Mouse (Mus musculus) natural killer cell, adult 2 months (primary cell): Measurements from ENCODE around the gene Ccdc40.

Experiments
- DNase-seq, 2 experiments: peaks; one replicate each; pipeline ENCODE4 v3.0.0; 2022; ENCODE audit warnings: low spot score in 2 of 2

Ccdc40 gene

GRCm38 (mm10) chr11:119208870-119209370, 19.5 kb upstream of the Ccdc40 start:
- DNase-seq = no peak

- no peak for DNase-seq
Measured at GRCm38 (mm10) chr11:119209371-119210025, 18.9 kb upstream of the Ccdc40 start.

GRCm38 (mm10) chr11:119210321-119211100, 17.9 kb upstream of the Ccdc40 start:
- DNase-seq = no peak

DNA sequence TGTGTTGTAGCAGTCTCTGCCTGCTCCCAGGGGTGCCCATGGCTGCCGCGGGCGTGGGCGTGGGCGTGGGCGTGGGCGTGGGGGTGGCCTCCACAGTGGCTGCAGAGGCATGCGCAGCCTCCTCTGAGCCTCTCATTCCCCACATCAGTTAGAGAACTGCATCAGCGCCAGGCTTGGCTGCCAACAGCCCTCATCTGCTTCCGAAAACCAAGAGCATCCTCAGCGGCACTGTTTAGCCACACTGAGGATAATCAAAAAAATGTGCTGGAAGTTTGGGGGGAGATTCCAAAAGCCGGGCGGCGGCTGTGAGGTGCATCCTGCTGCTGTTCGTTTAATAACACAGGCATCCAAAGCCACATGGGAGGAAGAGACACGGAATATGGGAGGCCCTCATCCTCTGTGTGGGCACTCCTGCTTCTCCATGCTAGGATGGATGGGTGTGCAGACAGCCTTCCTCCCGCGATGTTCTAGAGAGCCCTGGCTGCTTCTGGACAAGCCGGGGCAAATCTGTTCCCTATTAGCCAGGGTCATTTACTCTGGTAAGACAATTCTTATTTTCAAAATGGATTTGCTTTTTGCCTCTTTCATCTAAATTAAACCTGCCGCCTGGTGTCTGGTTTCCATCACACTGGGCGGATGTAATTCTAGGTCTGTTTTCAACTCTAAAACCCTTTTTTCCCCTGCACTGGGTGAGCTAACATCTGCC, 16.6 kb upstream of the Ccdc40 start:
- no peak for DNase-seq

- DNase-seq = no peak
Measured at GRCm38 (mm10) chr11:119213166-119213885, 15.0 kb upstream of the Ccdc40 start.

GRCm38 (mm10) chr11:119215038-119215904, 13.1 kb upstream of the Ccdc40 start:
- no peak for DNase-seq

GRCm38 (mm10) chr11:119215905-119216507, 12.4 kb upstream of the Ccdc40 start:
- no peak for DNase-seq

GRCm38 (mm10) chr11:119217861-119218260, 10.5 kb upstream of the Ccdc40 start:
- no peak for DNase-seq

DNA sequence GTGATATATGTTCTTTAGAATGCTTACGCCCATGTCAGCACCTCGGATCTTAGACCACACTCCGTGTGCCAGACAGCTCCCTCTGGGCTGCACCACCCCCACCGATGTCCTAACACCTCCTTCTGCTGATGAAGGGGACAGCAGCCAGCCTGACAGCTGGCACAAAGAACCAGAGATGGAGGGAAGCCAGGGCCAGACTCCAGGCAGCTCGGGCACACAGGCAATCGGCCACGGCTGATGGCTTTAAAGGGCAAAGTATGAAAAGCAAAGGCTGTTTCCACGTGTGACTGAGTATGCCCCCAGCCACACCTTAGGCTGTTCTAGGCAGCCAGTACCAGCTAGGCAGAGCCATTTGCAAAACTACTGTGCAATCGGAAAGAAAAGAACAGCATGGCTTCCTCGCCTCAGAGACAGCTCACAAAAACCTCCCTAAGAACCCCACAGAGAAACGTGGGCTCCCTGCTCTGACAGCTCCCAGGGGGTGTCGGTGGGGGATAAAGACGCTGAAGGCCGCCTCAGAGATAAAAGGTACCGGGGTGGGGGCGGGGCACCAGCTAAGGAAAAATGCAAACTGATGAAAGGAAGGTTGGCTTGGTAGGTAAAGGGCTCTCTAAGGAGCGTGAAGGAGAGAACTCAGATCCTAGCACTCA, 8.4 kb upstream of the Ccdc40 start:
- no peak for DNase-seq

DNA sequence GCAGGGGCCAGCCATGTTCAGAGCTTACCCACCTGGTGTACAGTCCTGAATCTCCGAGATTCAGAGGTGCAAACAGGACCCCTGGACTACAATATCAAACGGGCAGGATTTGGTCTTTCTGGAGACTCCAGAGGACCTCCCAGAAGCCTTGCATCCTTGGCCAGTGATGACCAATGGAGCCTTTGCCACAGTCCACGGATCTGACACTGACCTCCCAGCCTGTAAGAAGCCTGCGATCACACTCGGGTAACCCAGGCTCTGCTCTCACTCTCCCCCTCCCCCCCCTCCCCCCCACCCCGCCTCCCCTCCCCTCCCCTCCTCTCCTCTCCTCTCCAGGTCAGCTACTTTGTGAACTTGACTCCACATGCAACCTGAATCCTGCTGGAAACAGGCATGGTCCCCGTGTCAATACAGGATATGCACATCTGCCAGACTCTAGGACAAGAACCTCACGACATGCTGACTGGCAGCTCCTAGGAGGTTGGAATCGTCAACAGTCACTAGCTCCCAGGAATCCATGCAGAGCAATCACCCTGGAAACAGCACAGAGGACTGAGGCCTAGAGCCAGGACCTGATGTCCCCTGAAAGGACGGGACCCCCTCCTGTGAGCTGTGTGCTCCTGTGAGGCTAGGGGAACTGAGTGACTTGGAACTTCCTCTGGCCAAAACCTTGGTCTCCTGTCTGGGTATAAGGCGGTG, 6.4 kb upstream of the Ccdc40 start:
- DNase-seq = no peak

GRCm38 (mm10) chr11:119223124-119223890, 5.1 kb upstream of the Ccdc40 start:
- DNase-seq = no peak

GRCm38 (mm10) chr11:119224926-119225325, 3.4 kb upstream of the Ccdc40 start:
- no peak for DNase-seq

GRCm38 (mm10) chr11:119225634-119226033, 2.7 kb upstream of the Ccdc40 start:
- no peak for DNase-seq

DNA sequence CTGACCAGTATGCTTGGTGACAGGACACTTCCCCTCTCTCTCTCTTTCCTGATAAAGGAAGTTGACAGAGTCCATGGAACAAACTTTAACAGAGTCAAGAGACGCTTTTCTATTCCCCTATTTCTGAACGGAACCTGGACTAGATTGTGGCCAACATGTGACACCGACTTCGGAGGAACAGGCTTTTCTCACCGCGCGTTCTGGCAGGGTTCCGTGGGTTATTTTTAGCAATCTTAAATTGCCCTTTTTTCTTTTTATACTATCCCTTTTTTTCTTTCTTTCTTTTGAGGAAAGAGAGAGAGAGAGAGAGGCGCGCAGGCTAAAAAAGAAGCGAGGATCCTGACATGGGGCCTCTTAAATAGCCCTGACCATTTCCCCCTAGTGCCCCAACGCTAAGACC, 781 bp upstream of the Ccdc40 start:
- no peak for DNase-seq

DNA sequence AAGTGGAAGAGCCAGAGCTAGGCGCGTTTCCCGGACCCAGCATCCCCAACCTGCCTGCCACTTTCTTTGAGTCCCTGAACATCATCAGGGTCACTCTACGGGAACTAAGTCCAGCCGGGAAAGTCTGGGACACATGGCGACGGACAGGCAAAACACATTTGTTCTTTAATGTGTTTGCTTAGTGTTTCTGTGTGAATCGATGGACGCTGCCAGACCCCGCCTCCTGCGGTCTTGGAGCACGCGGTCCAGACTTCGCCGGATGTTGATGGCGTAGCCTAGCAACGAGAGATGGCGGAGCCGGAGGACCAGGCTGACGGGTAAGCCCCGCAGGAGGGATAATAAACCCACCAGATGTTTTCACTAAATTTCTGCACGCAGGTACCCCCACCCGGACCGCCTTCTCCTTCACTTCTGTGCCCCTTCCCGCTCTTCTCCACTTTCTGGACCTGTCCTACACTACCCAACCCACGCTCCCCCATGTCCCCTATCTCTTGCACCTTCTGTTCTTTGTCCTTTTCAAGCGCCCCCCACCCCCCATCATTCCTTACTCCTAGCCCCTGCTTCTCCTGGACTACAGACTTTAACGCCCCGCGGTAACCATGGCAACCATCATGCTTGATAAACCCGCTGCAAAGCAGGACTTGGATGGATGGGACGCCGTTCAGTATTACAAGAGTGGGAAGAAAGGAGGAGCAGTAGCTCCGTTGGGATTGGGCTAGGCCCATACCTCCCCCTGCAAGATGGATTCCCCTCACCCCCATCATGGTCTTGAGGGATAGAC, 664 bp downstream of the Ccdc40 start:
- peak; percentile 82 to 84 for DNase-seq

- no peak for DNase-seq
Measured at GRCm38 (mm10) chr11:119234770-119235169, 6.4 kb downstream of the Ccdc40 start.

DNA sequence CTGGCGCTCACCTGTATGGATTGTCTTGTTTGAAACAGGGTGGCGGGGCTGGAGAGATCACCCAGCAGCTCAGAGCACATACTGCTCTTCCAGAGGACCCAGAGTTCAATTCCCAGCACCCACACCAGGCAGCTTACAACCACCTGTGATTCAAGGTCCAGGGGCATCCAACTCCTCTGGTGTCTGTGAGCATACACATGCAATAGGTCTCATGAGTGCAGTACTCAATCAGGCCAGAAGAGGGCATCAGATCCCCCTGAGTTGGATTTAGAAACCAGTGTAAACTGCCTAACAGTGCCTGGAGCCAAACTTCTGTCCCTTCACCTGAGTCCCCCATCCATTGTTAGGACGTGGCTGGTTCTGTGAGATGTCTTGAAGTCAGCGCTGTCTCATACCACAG, 7.2 kb downstream of the Ccdc40 start:
- DNase-seq = peak; percentile 66 to 78

DNA sequence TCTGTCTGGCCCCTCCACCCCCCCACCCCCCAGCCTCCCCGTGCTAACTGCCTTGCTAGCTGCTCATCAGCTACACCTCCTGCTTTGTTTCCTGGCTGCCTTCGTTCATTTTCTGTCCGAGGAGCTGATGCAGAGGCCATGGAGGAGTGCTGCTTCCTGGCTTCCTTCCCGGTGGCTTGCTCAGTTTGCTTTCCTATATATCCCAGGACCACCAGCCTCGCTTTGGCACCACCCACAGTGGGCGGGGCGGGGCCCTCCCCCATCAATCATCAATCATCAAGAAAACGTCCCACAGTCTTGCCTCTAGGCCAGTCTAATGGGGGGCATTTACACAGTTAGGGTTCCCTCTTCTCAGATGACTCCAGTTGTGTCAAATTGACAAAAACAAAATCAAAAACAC, 8.0 kb downstream of the Ccdc40 start:
- no peak for DNase-seq
